Mouse (Mus musculus): ENCODE data around the gene Gan. TPM values are rescaled to one million over a fixed set of nuclear protein-coding genes. Genes with fewer than 3 reads are reported as not detected.

Gene Gan
- total and polyA plus RNA-seq, 3 experiments, result 1.8 to 11.7 (median 5.0) TPM

GRCm38 (mm10) chr8:117126411-117126810 is 31.5 kb upstream of the Gan start:
- H3K9me3 ChIP-seq (replicated peaks), result no peaks in the 10 kb centered on the region
- DNase-seq (ENCODE audit: low spot score) (no peak), ATAC-seq (ENCODE audit: extremely low read depth, insufficient number of reproducible peaks, low FRiP score, poor library complexity, severe bottlenecking) (no peak)
- no peaks in the 10 kb centered on the region for H3K36me3 ChIP-seq (replicated peaks)
- H3K4me1 ChIP-seq (ENCODE audit: insufficient read depth, low read depth, low read length), result peaks cover 8% of the 10 kb centered on the region
- H3K4me3 ChIP-seq (ENCODE audit: low read depth, low read length), result no peak overlapping the region
- H3K27me3 ChIP-seq (ENCODE audit: insufficient read depth, low read length), result peaks cover 10% of the 10 kb centered on the region; the same call in 1 of the 2 replicates
- TF ChIP-seq CTCF (IDR thresholded peaks at IDR 0.05; ENCODE audit: low read depth, low read length), result no peak
- TF ChIP-seq POLR2AphosphoS5 (IDR thresholded peaks at IDR 0.05; ENCODE audit: insufficient replicate concordance, low read depth, low read length), result no peak
- TF ChIP-seq TAL1 (conservative IDR thresholded peaks at IDR 0.05; ENCODE audit: low read depth, low read length), result no peak
- TF ChIP-seq GATA2 (IDR thresholded peaks at IDR 0.05; ENCODE audit: borderline replicate concordance, low read depth, low read length), result no peak
- no peak for TF ChIP-seq GATA1 (IDR thresholded peaks at IDR 0.05; ENCODE audit: borderline replicate concordance, low read length)

GRCm38 (mm10) chr8:117127063-117127462 is 30.9 kb upstream of the Gan start:
- 0 out of 2 replicates have a peak, but pooled peaks cover 3% of the 10 kb centered on the region for H3K4me1 ChIP-seq (ENCODE audit: insufficient read depth, low read depth, low read length)
- H3K4me3 ChIP-seq (ENCODE audit: low read depth, low read length), result no peak overlapping the region
- H3K36me3 ChIP-seq (replicated peaks), result no peaks in the 10 kb centered on the region
- ATAC-seq (ENCODE audit: extremely low read depth, insufficient number of reproducible peaks, low FRiP score, poor library complexity, severe bottlenecking), result no peak
- H3K9me3 ChIP-seq (replicated peaks), result no peaks in the 10 kb centered on the region
- H3K27me3 ChIP-seq (ENCODE audit: insufficient read depth, low read length), result peaks cover 13% of the 10 kb centered on the region; the same call in 1 of the 2 replicates
- TF ChIP-seq CTCF (IDR thresholded peaks at IDR 0.05; ENCODE audit: low read depth, low read length), result no peak
- no peak for TF ChIP-seq GATA2 (IDR thresholded peaks at IDR 0.05; ENCODE audit: borderline replicate concordance, low read depth, low read length)
- no peak for TF ChIP-seq TAL1 (conservative IDR thresholded peaks at IDR 0.05; ENCODE audit: low read depth, low read length)
- TF ChIP-seq POLR2AphosphoS5 (IDR thresholded peaks at IDR 0.05; ENCODE audit: insufficient replicate concordance, low read depth, low read length), result no peak
- TF ChIP-seq GATA1 (IDR thresholded peaks at IDR 0.05; ENCODE audit: borderline replicate concordance, low read length), result no peak
- DNase-seq (ENCODE audit: low spot score), result no peak

GRCm38 (mm10) chr8:117133702-117134101 is 24.2 kb upstream of the Gan start:
- DNase-seq (ENCODE audit: low spot score) (no peak), ATAC-seq (ENCODE audit: extremely low read depth, insufficient number of reproducible peaks, low FRiP score, poor library complexity, severe bottlenecking) (peak; percentile 57)
- Histone ChIP-seq H3K4me3 (ENCODE audit: low read depth, low read length) (no peak overlapping the region), H3K9me3 (replicated peaks) (no peaks in the 10 kb centered on the region), H3K27me3 (ENCODE audit: insufficient read depth, low read length) (peaks cover 14% of the 10 kb centered on the region), H3K4me1 (ENCODE audit: insufficient read depth, low read depth, low read length) (peaks cover 2% of the 10 kb centered on the region; the same call in 1 of the 2 replicates), H3K36me3 (replicated peaks) (no peaks in the 10 kb centered on the region)
- TF ChIP-seq TAL1 (conservative IDR thresholded peaks at IDR 0.05; ENCODE audit: low read depth, low read length) (no peak), GATA1 (IDR thresholded peaks at IDR 0.05; ENCODE audit: borderline replicate concordance, low read length) (no peak), POLR2AphosphoS5 (IDR thresholded peaks at IDR 0.05; ENCODE audit: insufficient replicate concordance, low read depth, low read length) (no peak), GATA2 (IDR thresholded peaks at IDR 0.05; ENCODE audit: borderline replicate concordance, low read depth, low read length) (no peak), CTCF (IDR thresholded peaks at IDR 0.05; ENCODE audit: low read depth, low read length) (no peak)

- Histone ChIP-seq H3K4me3 (ENCODE audit: low read depth, low read length) (no peak overlapping the region), H3K9me3 (replicated peaks) (no peaks in the 10 kb centered on the region), H3K4me1 (ENCODE audit: insufficient read depth, low read depth, low read length) (peaks cover 2% of the 10 kb centered on the region; the same call in 1 of the 2 replicates), H3K27me3 (ENCODE audit: insufficient read depth, low read length) (peaks cover 13% of the 10 kb centered on the region), H3K36me3 (replicated peaks) (no peaks in the 10 kb centered on the region)
- ATAC-seq (ENCODE audit: extremely low read depth, insufficient number of reproducible peaks, low FRiP score, poor library complexity, severe bottlenecking) (no peak), DNase-seq (ENCODE audit: low spot score) (no peak)
- TF ChIP-seq POLR2AphosphoS5 (IDR thresholded peaks at IDR 0.05; ENCODE audit: insufficient replicate concordance, low read depth, low read length) (no peak), GATA1 (IDR thresholded peaks at IDR 0.05; ENCODE audit: borderline replicate concordance, low read length) (no peak), CTCF (IDR thresholded peaks at IDR 0.05; ENCODE audit: low read depth, low read length) (no peak), GATA2 (IDR thresholded peaks at IDR 0.05; ENCODE audit: borderline replicate concordance, low read depth, low read length) (no peak), TAL1 (conservative IDR thresholded peaks at IDR 0.05; ENCODE audit: low read depth, low read length) (no peak)
Observed at GRCm38 (mm10) chr8:117136351-117136750, 21.6 kb upstream of the Gan start.

GRCm38 (mm10) chr8:117136763-117137162 is 21.2 kb upstream of the Gan start:
- no peaks in the 10 kb centered on the region for H3K9me3 ChIP-seq (replicated peaks)
- H3K27me3 ChIP-seq (ENCODE audit: insufficient read depth, low read length), result peaks cover 10% of the 10 kb centered on the region
- ATAC-seq (ENCODE audit: extremely low read depth, insufficient number of reproducible peaks, low FRiP score, poor library complexity, severe bottlenecking) (no peak), DNase-seq (ENCODE audit: low spot score) (no peak)
- H3K36me3 ChIP-seq (replicated peaks), result no peaks in the 10 kb centered on the region
- peaks cover 2% of the 10 kb centered on the region; the same call in 1 of the 2 replicates for H3K4me1 ChIP-seq (ENCODE audit: insufficient read depth, low read depth, low read length)
- no peak overlapping the region for H3K4me3 ChIP-seq (ENCODE audit: low read depth, low read length)
- TF ChIP-seq CTCF (IDR thresholded peaks at IDR 0.05; ENCODE audit: low read depth, low read length) (no peak), TAL1 (conservative IDR thresholded peaks at IDR 0.05; ENCODE audit: low read depth, low read length) (no peak), POLR2AphosphoS5 (IDR thresholded peaks at IDR 0.05; ENCODE audit: insufficient replicate concordance, low read depth, low read length) (no peak), GATA1 (IDR thresholded peaks at IDR 0.05; ENCODE audit: borderline replicate concordance, low read length) (no peak), GATA2 (IDR thresholded peaks at IDR 0.05; ENCODE audit: borderline replicate concordance, low read depth, low read length) (no peak)

GRCm38 (mm10) chr8:117137357-117137756 is 20.6 kb upstream of the Gan start:
- no peak for ATAC-seq (ENCODE audit: extremely low read depth, insufficient number of reproducible peaks, low FRiP score, poor library complexity, severe bottlenecking)
- DNase-seq (ENCODE audit: low spot score), result no peak
- no peaks in the 10 kb centered on the region for H3K36me3 ChIP-seq (replicated peaks)
- peaks cover 2% of the 10 kb centered on the region; the same call in 1 of the 2 replicates for H3K4me1 ChIP-seq (ENCODE audit: insufficient read depth, low read depth, low read length)
- H3K4me3 ChIP-seq (ENCODE audit: low read depth, low read length), result no peak overlapping the region
- TF ChIP-seq GATA2 (IDR thresholded peaks at IDR 0.05; ENCODE audit: borderline replicate concordance, low read depth, low read length), result no peak
- no peak for TF ChIP-seq TAL1 (conservative IDR thresholded peaks at IDR 0.05; ENCODE audit: low read depth, low read length)
- peaks cover 10% of the 10 kb centered on the region for H3K27me3 ChIP-seq (ENCODE audit: insufficient read depth, low read length)
- H3K9me3 ChIP-seq (replicated peaks), result no peaks in the 10 kb centered on the region

All from G1E (cell line).